Mouse (Mus musculus): ENCODE measurements at regions not wholly inside any gene's neighbourhood (a gene's known extent, or its start where the extent isn't known, plus 50 kb on each side); places are given as distances from the start of the nearest gene placed in this dataset.

GRCm38 (mm10) chr11:43370025-43370424 lies 56.0 kb downstream of the Pttg1 start:
- DNase-seq (ENCODE audit: low read depth, low spot score): no peak

GRCm38 (mm10) chr11:43368346-43368745 lies 57.7 kb downstream of the Pttg1 start:
- DNase-seq (ENCODE audit: low read depth, low spot score): no peak

- DNase-seq (ENCODE audit: low read depth, low spot score): no peak
Measured at GRCm38 (mm10) chr11:43361858-43362257, 64.2 kb downstream of the Pttg1 start.

- no peak for DNase-seq (ENCODE audit: low read depth, low spot score)
Measured at GRCm38 (mm10) chr11:43358390-43359291, 67.4 kb downstream of the Pttg1 start.

GRCm38 (mm10) chr11:43353602-43354001 lies 72.4 kb downstream of the Pttg1 start:
- no peak for DNase-seq (ENCODE audit: low read depth, low spot score)

- no peak for DNase-seq (ENCODE audit: low read depth, low spot score)
Measured at GRCm38 (mm10) chr11:43353030-43353429, 73.0 kb downstream of the Pttg1 start.

GRCm38 (mm10) chr11:43351818-43352217 lies 74.2 kb downstream of the Pttg1 start:
- DNase-seq (ENCODE audit: low read depth, low spot score): no peak

- DNase-seq (ENCODE audit: low read depth, low spot score): no peak
Measured at GRCm38 (mm10) chr11:43351348-43351747, 74.7 kb downstream of the Pttg1 start.

- DNase-seq (ENCODE audit: low read depth, low spot score): no peak
Measured at GRCm38 (mm10) chr11:43350242-43350641, 75.8 kb downstream of the Pttg1 start.

- DNase-seq (ENCODE audit: low read depth, low spot score): no peak
Measured at GRCm38 (mm10) chr11:43349564-43349963, 76.5 kb downstream of the Pttg1 start.

GRCm38 (mm10) chr11:43348571-43348970 lies 77.5 kb downstream of the Pttg1 start:
- DNase-seq (ENCODE audit: low read depth, low spot score): peak; percentile 73

GRCm38 (mm10) chr11:43346489-43346888 lies 79.6 kb downstream of the Pttg1 start:
- no peak for DNase-seq (ENCODE audit: low read depth, low spot score)

GRCm38 (mm10) chr11:43344767-43345561 lies 81.1 kb downstream of the Pttg1 start:
- no peak for DNase-seq (ENCODE audit: low read depth, low spot score)

GRCm38 (mm10) chr11:43343574-43343973 lies 82.5 kb downstream of the Pttg1 start:
- DNase-seq (ENCODE audit: low read depth, low spot score): no peak

- no peak for DNase-seq (ENCODE audit: low read depth, low spot score)
Measured at GRCm38 (mm10) chr11:43338377-43338993, 87.6 kb downstream of the Pttg1 start.

GRCm38 (mm10) chr11:43335668-43336265 lies 90.3 kb downstream of the Pttg1 start:
- no peak for DNase-seq (ENCODE audit: low read depth, low spot score)

- no peak for DNase-seq (ENCODE audit: low read depth, low spot score)
Measured at GRCm38 (mm10) chr11:43333547-43333946, 92.5 kb downstream of the Pttg1 start.

GRCm38 (mm10) chr11:43313996-43314395 lies 112.1 kb downstream of the Pttg1 start:
- DNase-seq (ENCODE audit: low read depth, low spot score): no peak

Data from mesoderm, embryonic 11.5 days (tissue).